Mouse (Mus musculus): ENCODE measurements at regions not wholly inside any gene's neighbourhood (a gene's known extent, or its start where the extent isn't known, plus 50 kb on each side); places are given as distances from the start of the nearest gene placed in this dataset.

GRCm38 (mm10) chr15:62954322-62954820, 890.6 kb downstream of the Gsdmc2 start:
- TF ChIP-seq POLR2A (IDR thresholded peaks at IDR 0.05; ENCODE audit: control insufficient read depth in 1 of 2, insufficient read depth in 1 of 2, low read depth in 1 of 2, low read length in 2 of 2, poor library complexity in 1 of 2) = no peak
- no peak for TF ChIP-seq MAFK (IDR thresholded peaks at IDR 0.05; ENCODE audit: borderline replicate concordance, low read depth, low read length)
- TF ChIP-seq USF1 (IDR thresholded peaks at IDR 0.05; ENCODE audit: low read depth, low read length) = no peak
- no peak for TF ChIP-seq CTCF (IDR thresholded peaks at IDR 0.05 in 2 of 3, conservative IDR thresholded peaks at IDR 0.05 in 1 of 3; ENCODE audit: control insufficient read depth in 1 of 3, insufficient read depth in 1 of 3, low read depth in 2 of 3, low read length in 3 of 3, poor library complexity in 1 of 3, severe bottlenecking in 1 of 3)
- no peak for TF ChIP-seq ZMIZ1 (IDR thresholded peaks at IDR 0.05; ENCODE audit: low read depth, low read length)
- no peak for TF ChIP-seq HCFC1 (IDR thresholded peaks at IDR 0.05; ENCODE audit: low read depth, low read length)
- TF ChIP-seq ETS1 (IDR thresholded peaks at IDR 0.05; ENCODE audit: low read depth, low read length) = no peak
- no peak for TF ChIP-seq JUND (IDR thresholded peaks at IDR 0.05; ENCODE audit: low read depth, low read length)
- no peak for TF ChIP-seq EP300 (IDR thresholded peaks at IDR 0.05; ENCODE audit: low read depth in 1 of 2, low read length in 2 of 2)
